8 mouse cellular contexts compared by ENCODE assay signal in the genomic region with DNA sequence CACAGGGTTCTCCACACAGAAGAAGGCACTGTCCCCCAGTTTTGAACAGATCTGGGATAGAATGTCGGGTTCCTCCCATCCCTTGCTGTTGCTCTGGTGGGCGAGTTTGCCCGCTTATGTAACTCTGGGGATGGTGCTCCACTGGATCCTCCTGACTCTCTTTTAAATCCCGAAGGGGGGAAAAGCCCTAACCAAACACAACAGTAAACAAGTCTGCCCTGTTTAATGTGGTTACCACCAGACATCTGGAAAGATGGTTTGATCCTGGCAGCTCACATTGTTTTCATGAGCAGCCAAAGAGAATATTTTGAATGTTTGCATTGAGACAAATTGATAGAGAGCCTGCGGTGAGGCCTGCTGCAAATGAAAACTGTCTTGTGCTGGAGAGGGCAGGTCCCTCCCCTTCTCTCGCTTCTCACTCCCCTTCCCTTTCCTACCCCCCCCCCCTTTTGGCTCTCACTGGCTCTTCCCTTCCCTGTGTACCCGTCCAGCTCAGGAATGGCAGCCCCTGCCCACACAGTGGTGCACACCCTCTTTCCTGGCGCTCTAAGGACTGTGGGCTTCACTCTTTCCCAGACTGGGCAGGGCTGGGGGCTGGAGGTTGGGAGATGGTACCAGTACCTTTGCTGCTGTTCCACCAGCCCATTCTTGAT. TPM values are rescaled to one million over a fixed set of nuclear protein-coding genes. Genes with fewer than 3 reads are reported as not detected.
A peak's percentile ranks its signal among the peaks of the same experiment; 100 is the strongest.
DNase-seq lines count a peak whose midpoint lies in the region; ATAC-seq and TF ChIP-seq lines count a peak whose summit lies in the region.
"Had no signal": no experiment of that assay in that cellular context is flagged by ENCODE, and none has a peak within 500 bp of the region (broad histone marks: within the 10 kb centered on the region; RNA-seq: fewer than 3 reads in every experiment).

No protein-coding gene starts in this region.

- DNase-seq in kidney, adult 2 months, result peak; percentile 19
- no peak for DNase-seq in kidney, adult 18-20 months
- DNase-seq in thymus, postnatal 4 days, result peak; percentile 17
- no peak for DNase-seq in thymus, postnatal 0 days (ENCODE audit: low spot score)
- no peak for DNase-seq in left cerebral cortex, postnatal 10 days (ENCODE audit: extremely low spot score in 1 of 2, low spot score in 2 of 2)
- DNase-seq in frontal cortex, adult 2 months (ENCODE audit: extremely low spot score in 1 of 2, low spot score in 1 of 2), result no peak
- DNase-seq: cerebellum, adult 9-11 months had no signal

- H3K9ac ChIP-seq in hindbrain, embryonic 16.5 days (ENCODE audit: low read depth, low read length), result no peak overlapping the region

- no peak for TF ChIP-seq POLR2A in kidney, adult 2 months (IDR thresholded peaks at IDR 0.05; ENCODE audit: low read depth, low read length)

- H3K36me3 ChIP-seq in kidney, adult 2 months (ENCODE audit: control insufficient read depth, insufficient read depth, low read length), result no peaks in the 10 kb centered on the region
- H3K36me3 ChIP-seq in hindbrain, embryonic 16.5 days (ENCODE audit: control insufficient read depth, insufficient read depth, low read length), result no peaks in the 10 kb centered on the region

- H3K27ac ChIP-seq in kidney, adult 2 months (ENCODE audit: insufficient read depth, low read depth, low read length), result peak overlapping the region; percentile 58
- H3K27ac ChIP-seq in hindbrain, embryonic 16.5 days (ENCODE audit: low read depth, low read length), result peak overlapping the region; percentile 29; the same call in 1 of the 2 replicates

- no peak overlapping the region for H3K4me2 ChIP-seq in hindbrain, embryonic 16.5 days (ENCODE audit: low read length)

- intact Hi-C loops in left cerebral cortex, postnatal 10 days (cut with DNase I), result no loop called here

- peaks cover 2% of the 10 kb centered on the region for H3K27me3 ChIP-seq in kidney, adult 2 months (replicated peaks; ENCODE audit: control insufficient read depth, insufficient read depth, low read length)
- peaks cover 53% of the 10 kb centered on the region for H3K27me3 ChIP-seq in hindbrain, embryonic 16.5 days (replicated peaks; ENCODE audit: control insufficient read depth, insufficient read depth, low read length)

- no peak for ATAC-seq in hindbrain, embryonic 16.5 days

- no peaks in the 10 kb centered on the region for H3K4me1 ChIP-seq in kidney, adult 2 months (ENCODE audit: control insufficient read depth, insufficient read depth, low read length)
- H3K4me1 ChIP-seq in hindbrain, embryonic 16.5 days (ENCODE audit: control insufficient read depth, insufficient read depth, low read depth, low read length), result peaks cover 36% of the 10 kb centered on the region

- WGBS in kidney, adult 2 months, result 42% methylated on average over 8 of the region's 8 CpGs
- 9% methylated on average over 7 of the region's 8 CpGs for WGBS in hindbrain, embryonic 16.5 days

- 0 out of 2 replicates have a peak, but pooled peaks cover 3% of the 10 kb centered on the region for H3K9me3 ChIP-seq in hindbrain, embryonic 16.5 days (ENCODE audit: control insufficient read depth, low read length)

- TF ChIP-seq CTCF in kidney, adult 2 months (conservative IDR thresholded peaks at IDR 0.05; ENCODE audit: insufficient read depth, insufficient read length, low read depth, low read length), result no peak

- H3K4me3 ChIP-seq in kidney, adult 2 months (ENCODE audit: insufficient read depth, low read depth, low read length), result no peak overlapping the region
- H3K4me3 ChIP-seq in hindbrain, embryonic 16.5 days (ENCODE audit: low read length), result no peak overlapping the region

RNA-seq across cellular contexts. Expression of a gene that starts 1.4 kb away (rescaled TPM):
- 7.2 and 9.6 TPM in 2 replicates for polyA plus RNA-seq in kidney, adult 2 months (2012; rRNA removed)
- polyA plus RNA-seq in thymus, postnatal 0 days (2015; fragmentation: Nextera tagmentation; extraction: Ambion mirVana), result 50.6 and 53.5 TPM in 2 replicates
- 6.4 and 8.4 TPM in 2 replicates for polyA plus RNA-seq in hindbrain, embryonic 16.5 days (2015; fragmentation: Nextera tagmentation; extraction: Ambion mirVana)
- 10 to 100 TPM in 1 of 2 experiments, 1 to 10 TPM in 1; 8.6 to 12.0 TPM for total RNA-seq in left cerebral cortex, postnatal 10 days (2021)
- polyA plus RNA-seq in frontal cortex, adult 2 months (2012; rRNA removed), result 3.1 and 4.6 TPM in 2 replicates

Comparison
In these comparisons a context has a peak if more than half of its experiments do, and no peak if none do; other contexts are left out.
1. DNase-seq: peak in kidney, adult 2 months (single experiment) and thymus, postnatal 4 days (single experiment); none in kidney, adult 18-20 months (single experiment), thymus, postnatal 0 days (single experiment), left cerebral cortex, postnatal 10 days (0 of 2) and frontal cortex, adult 2 months (0 of 2).